Mouse (Mus musculus) cerebral cortex, adult 2 months (tissue): Measurements from ENCODE around the gene Fkbpl.

Experiments used
- WGBS: fragments of 180-500 bp; shearing (Covaris S2); methylation state at CpG from one replicate; pipeline ENCODE4 v1.1.7; 2018; 5-methylcytosine and 5-hydroxymethylcytosine counted together

The Fkbpl gene

DNA sequence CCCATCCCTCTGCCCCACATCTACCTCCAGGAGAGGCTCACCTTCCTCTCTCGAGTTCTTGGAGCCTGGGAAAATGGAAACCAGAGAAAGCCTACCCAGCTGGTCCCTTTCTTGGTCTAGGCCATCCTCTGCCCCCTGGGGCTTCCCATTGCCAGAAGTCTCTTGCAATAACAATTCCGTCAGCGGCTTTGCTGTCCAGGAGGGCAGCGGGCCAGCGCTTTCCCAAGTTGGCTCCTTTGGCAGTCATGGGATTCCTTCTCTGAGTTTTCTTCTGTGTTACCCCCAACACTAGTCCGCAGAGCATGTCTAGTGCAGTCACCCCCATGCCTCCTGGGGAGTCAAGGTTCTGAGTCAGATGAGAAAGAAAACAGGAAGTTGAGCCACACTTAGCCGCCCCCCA, 48.3 kb downstream of the Fkbpl start:
- WGBS, result 59% methylated on average over 7 of the region's 7 CpGs
